14 mouse cellular contexts compared by ENCODE assay signal in the genomic region with DNA sequence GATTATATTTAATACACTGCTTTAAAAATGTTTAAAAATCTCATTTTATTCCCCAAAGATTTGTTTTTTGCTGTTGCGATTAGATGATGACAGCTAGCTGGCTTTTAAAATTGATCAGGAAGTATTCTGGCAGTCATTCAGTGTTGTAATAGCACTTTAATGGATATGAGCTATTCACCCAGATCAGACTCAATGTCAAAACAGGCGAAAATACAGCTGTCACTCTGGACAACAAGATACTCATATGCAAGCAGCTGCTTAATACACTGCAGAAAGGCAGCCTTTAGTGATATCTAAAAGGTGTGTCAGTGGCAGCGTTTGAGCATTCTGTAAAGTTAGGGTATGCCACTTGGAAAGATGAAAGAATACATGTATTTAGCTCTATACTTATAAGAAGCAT.
"Had no signal": no experiment of that assay in that cellular context is flagged by ENCODE, and none has a peak within 500 bp of the region (broad histone marks: within the 10 kb centered on the region; RNA-seq: fewer than 3 reads in every experiment).

No protein-coding gene starts in this region.

- H3K9ac ChIP-seq: limb, embryonic 13.5 days; liver, embryonic 14.5 days; midbrain, embryonic 12.5 days; neural tube, embryonic 12.5 days; stomach, embryonic 15.5 days had no signal

- H3K4me3 ChIP-seq: limb, embryonic 13.5 days; midbrain, embryonic 12.5 days; myocyte; neural tube, embryonic 12.5 days; stomach, embryonic 15.5 days had no signal

- DNase-seq: kidney, adult 9 months; kidney, postnatal 36 days; left cerebral cortex, postnatal 4 days; lung, adult 18-20 months; right cerebral cortex, postnatal 14 days; thymus, adult 2 months; thymus, postnatal 25 days had no signal

- H3K9me3 ChIP-seq: limb, embryonic 13.5 days; midbrain, embryonic 12.5 days; neural tube, embryonic 12.5 days; stomach, embryonic 15.5 days had no signal

- H3K27me3 ChIP-seq: limb, embryonic 13.5 days; midbrain, embryonic 12.5 days; neural tube, embryonic 12.5 days; stomach, embryonic 15.5 days had no signal

- H3K36me3 ChIP-seq: limb, embryonic 13.5 days; midbrain, embryonic 12.5 days; neural tube, embryonic 12.5 days; stomach, embryonic 15.5 days had no signal

- H3K27ac ChIP-seq: kidney, postnatal 0 days; limb, embryonic 13.5 days; liver, embryonic 14.5 days; midbrain, embryonic 12.5 days; neural tube, embryonic 12.5 days; stomach, embryonic 15.5 days had no signal

- H3K4me2 ChIP-seq: limb, embryonic 13.5 days; midbrain, embryonic 12.5 days; neural tube, embryonic 12.5 days; stomach, embryonic 15.5 days had no signal
